Mouse (Mus musculus) neural tube, embryonic 14.5 days (tissue): Measurements from ENCODE around the gene Vps37d. TPM values are rescaled to one million over a fixed set of nuclear protein-coding genes. Genes with fewer than 3 reads are reported as not detected.

Experiments
- ATAC-seq: fragments of 200-750 bp; cut with Nextera tagmentation; 2 replicates; pipeline ENCODE4 v1.8.0; 2017; ENCODE audit warnings: low read depth, mild to moderate bottlenecking, moderate TSS enrichment, moderate library complexity
- H3K27ac ChIP-seq: fragments of 300-500 bp; sonication (generic); 2 replicates; pipeline ENCODE4 v1.5.1; 2014; ENCODE audit warnings: low read depth, mild to moderate bottlenecking, control low read depth, low read length, moderate library complexity, mixed read lengths
- H3K27me3 ChIP-seq: fragments of 300-500 bp; sonication (generic); 2 replicates; pipeline ENCODE4 v1.6.1; 2014; ENCODE audit warnings: low read length; ENCODE audit not compliant: control insufficient read depth, insufficient read depth
- H3K36me3 ChIP-seq: fragments of 300-500 bp; sonication (generic); 2 replicates; pipeline ENCODE4 v1.6.1; 2014; ENCODE audit warnings: low read length, mixed read lengths; ENCODE audit not compliant: control insufficient read depth, insufficient read depth
- H3K4me1 ChIP-seq: fragments of 300-500 bp; sonication (generic); 2 replicates; pipeline ENCODE4 v1.6.1; 2014; ENCODE audit warnings: low read length; ENCODE audit not compliant: control insufficient read depth, insufficient read depth
- H3K4me2 ChIP-seq: fragments of 300-500 bp; sonication (generic); 2 replicates; pipeline ENCODE4 v1.6.1; 2014; ENCODE audit warnings: mild to moderate bottlenecking, low read depth, low read length, control low read depth
- H3K4me3 ChIP-seq: fragments of 300-500 bp; sonication (generic); 2 replicates; pipeline ENCODE4 v1.5.1; 2014; ENCODE audit warnings: low read depth, low read length, control low read depth, mixed read lengths
- H3K9ac ChIP-seq: fragments of 300-500 bp; sonication (generic); replicated peaks from 2 replicates; pipeline ENCODE4 v1.6.1; 2014; ENCODE audit warnings: low read depth, mild to moderate bottlenecking, control low read depth, low read length, mixed read lengths
- H3K9me3 ChIP-seq: fragments of 300-500 bp; sonication (generic); 2 replicates; pipeline ENCODE4 v1.6.1; 2016; ENCODE audit warnings: low read length; ENCODE audit not compliant: control insufficient read depth
- WGBS: fragments of 180-500 bp; shearing (Covaris S2); extraction: QIAGEN DNeasy Blood & Tissue Kit; methylation state at CpG from one replicate; pipeline ENCODE4 v1.1.7; 2014; 5-methylcytosine and 5-hydroxymethylcytosine counted together
- polyA plus RNA-seq: library from polyadenylated mRNA; unstranded; fragments of >200 nt; fragmentation: Nextera tagmentation; extraction: Ambion mirVana; gene quantifications from 2 replicates; pipeline ENCODE4 v1.2.1, GENCODE M21; 2014

Gene Vps37d
- polyA plus RNA-seq, 1 experiment from 2014 or later: 28.8 TPM

GRCm38 (mm10) chr5:135042105-135042788 lies 35.8 kb downstream of the Vps37d start:
- whole genome bisulfite sequencing: 26% methylated on average over 20 of the region's 21 CpGs
- Histone ChIP-seq H3K4me1 (no peaks in the 10 kb centered on the region), H3K9me3 (no peaks in the 10 kb centered on the region), H3K9ac (no peak overlapping the region), H3K4me2 (no peak overlapping the region), H3K27me3 (no peaks in the 10 kb centered on the region), H3K4me3 (no peak overlapping the region), H3K36me3 (no peaks in the 10 kb centered on the region; the same call in 1 of the 2 replicates), H3K27ac (no peak overlapping the region)
- ATAC-seq: no peak

- H3K4me1 ChIP-seq: no peaks in the 10 kb centered on the region
- ATAC-seq: no peak
- no peaks in the 10 kb centered on the region for H3K9me3 ChIP-seq
- no peak overlapping the region for H3K4me3 ChIP-seq
- H3K9ac ChIP-seq: no peak overlapping the region
- H3K27ac ChIP-seq: no peak overlapping the region
- H3K27me3 ChIP-seq: no peaks in the 10 kb centered on the region
- no peak overlapping the region for H3K4me2 ChIP-seq
- H3K36me3 ChIP-seq: no peaks in the 10 kb centered on the region; the same call in 1 of the 2 replicates
- WGBS: 84% methylated on average over 11 of the region's 11 CpGs
Measured at GRCm38 (mm10) chr5:135040777-135041176, 37.3 kb downstream of the Vps37d start.

GRCm38 (mm10) chr5:135040059-135040458 lies 38.0 kb downstream of the Vps37d start:
- Histone ChIP-seq H3K9me3 (no peaks in the 10 kb centered on the region), H3K9ac (no peak overlapping the region), H3K27me3 (no peaks in the 10 kb centered on the region), H3K36me3 (no peaks in the 10 kb centered on the region), H3K27ac (no peak overlapping the region), H3K4me2 (no peak overlapping the region), H3K4me3 (no peak overlapping the region), H3K4me1 (no peaks in the 10 kb centered on the region)
- no peak for ATAC-seq
- 55% methylated on average over 6 of the region's 6 CpGs for WGBS

GRCm38 (mm10) chr5:135039541-135039940 lies 38.5 kb downstream of the Vps37d start:
- H3K27ac ChIP-seq: no peak overlapping the region
- H3K4me1 ChIP-seq: no peaks in the 10 kb centered on the region
- ATAC-seq: no peak
- no peaks in the 10 kb centered on the region for H3K27me3 ChIP-seq
- 85% methylated on average over 9 of the region's 9 CpGs for WGBS
- H3K9me3 ChIP-seq: no peaks in the 10 kb centered on the region
- H3K4me3 ChIP-seq: no peak overlapping the region
- H3K4me2 ChIP-seq: no peak overlapping the region
- H3K9ac ChIP-seq: no peak overlapping the region
- no peaks in the 10 kb centered on the region for H3K36me3 ChIP-seq

DNA sequence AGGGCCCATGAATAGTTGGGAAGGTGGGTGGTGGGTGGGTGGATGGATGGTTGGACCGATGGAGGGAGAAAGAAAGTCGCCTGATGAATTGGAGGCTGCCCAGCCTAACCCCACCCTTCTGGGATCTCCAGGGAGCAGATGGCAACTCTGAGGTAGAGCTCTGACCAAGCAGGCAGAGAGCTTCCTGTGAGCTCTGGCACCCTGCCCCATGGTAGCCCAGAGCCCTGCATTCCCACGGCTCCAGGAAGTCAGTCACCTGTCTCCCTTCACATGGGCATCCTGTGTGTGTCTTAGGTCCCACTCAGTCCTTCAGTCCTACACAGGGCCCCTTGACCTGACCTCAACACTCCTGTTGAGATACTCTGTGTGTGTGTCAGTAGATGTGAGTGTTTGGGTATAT lies 40.1 kb downstream of the Vps37d start:
- 93% methylated on average over 3 of the region's 3 CpGs for WGBS
- no peak overlapping the region for H3K9ac ChIP-seq
- ATAC-seq: no peak

GRCm38 (mm10) chr5:135035608-135036359 lies 42.3 kb downstream of the Vps37d start:
- no peak for ATAC-seq
- H3K27ac ChIP-seq: no peak overlapping the region
- 67% methylated on average over 18 of the region's 18 CpGs for WGBS

More for the DNA sequence above, 40.1 kb downstream of the Vps37d start:
- Histone ChIP-seq H3K4me1 (no peaks in the 10 kb centered on the region), H3K27ac (no peak overlapping the region), H3K9me3 (no peaks in the 10 kb centered on the region), H3K27me3 (no peaks in the 10 kb centered on the region), H3K4me3 (no peak overlapping the region), H3K4me2 (no peak overlapping the region), H3K36me3 (no peaks in the 10 kb centered on the region)

GRCm38 (mm10) chr5:135034593-135034992 lies 43.5 kb downstream of the Vps37d start:
- Histone ChIP-seq H3K4me2 (no peak overlapping the region), H3K27me3 (no peaks in the 10 kb centered on the region), H3K4me1 (no peaks in the 10 kb centered on the region), H3K4me3 (no peak overlapping the region), H3K36me3 (no peaks in the 10 kb centered on the region), H3K9ac (no peak overlapping the region), H3K27ac (no peak overlapping the region), H3K9me3 (no peaks in the 10 kb centered on the region)
- no peak for ATAC-seq
- WGBS: 96% methylated on average over 2 of the region's 2 CpGs

More at GRCm38 (mm10) chr5:135035608-135036359, 42.3 kb downstream of the Vps37d start:
- no peaks in the 10 kb centered on the region for H3K9me3 ChIP-seq
- H3K4me2 ChIP-seq: no peak overlapping the region
- no peaks in the 10 kb centered on the region for H3K27me3 ChIP-seq
- no peaks in the 10 kb centered on the region for H3K4me1 ChIP-seq
- H3K4me3 ChIP-seq: no peak overlapping the region
- no peak overlapping the region for H3K9ac ChIP-seq
- H3K36me3 ChIP-seq: no peaks in the 10 kb centered on the region

GRCm38 (mm10) chr5:135032581-135032980 lies 45.5 kb downstream of the Vps37d start:
- H3K27ac ChIP-seq: no peak overlapping the region
- no peak overlapping the region for H3K4me2 ChIP-seq
- WGBS: 93% methylated on average over 5 of the region's 5 CpGs
- no peaks in the 10 kb centered on the region for H3K27me3 ChIP-seq
- H3K4me1 ChIP-seq: no peaks in the 10 kb centered on the region
- H3K4me3 ChIP-seq: no peak overlapping the region
- no peaks in the 10 kb centered on the region for H3K9me3 ChIP-seq
- no peaks in the 10 kb centered on the region for H3K36me3 ChIP-seq
- no peak overlapping the region for H3K9ac ChIP-seq
- ATAC-seq: no peak
